Mouse (Mus musculus): ENCODE data around the gene Endog. TPM values are rescaled to one million over a fixed set of nuclear protein-coding genes. Genes with fewer than 3 reads are reported as not detected.

The Endog gene
- polyA plus RNA-seq, 1 experiment from 2014 or later: 21.9 TPM

GRCm38 (mm10) chr2:30211408-30212168, 40.3 kb downstream of the Endog start:
- Histone ChIP-seq H3K9ac (ENCODE audit: low read depth, low read length) (no peak overlapping the region), H3K9me3 (ENCODE audit: control insufficient read depth, low read length) (no peaks in the 10 kb centered on the region), H3K4me2 (ENCODE audit: low read depth, low read length) (no peak overlapping the region), H3K4me3 (ENCODE audit: low read depth, low read length) (no peak overlapping the region), H3K27ac (replicated peaks; ENCODE audit: low read depth, low read length) (no peak overlapping the region), H3K36me3 (ENCODE audit: control insufficient read depth, insufficient read depth, low read length) (no peaks in the 10 kb centered on the region), H3K27me3 (replicated peaks; ENCODE audit: control insufficient read depth, insufficient read depth, low read length) (no peaks in the 10 kb centered on the region), H3K4me1 (ENCODE audit: control insufficient read depth, insufficient read depth, low read length) (no peaks in the 10 kb centered on the region)
- 70% methylated on average over 5 of the region's 6 CpGs for WGBS
- ATAC-seq (ENCODE audit: low read depth): no peak
- no peak for DNase-seq (ENCODE audit: low spot score)

- 71% methylated on average over 4 of the region's 4 CpGs for WGBS
- Histone ChIP-seq H3K4me2 (ENCODE audit: low read depth, low read length) (no peak overlapping the region), H3K27me3 (replicated peaks; ENCODE audit: control insufficient read depth, insufficient read depth, low read length) (no peaks in the 10 kb centered on the region), H3K9me3 (ENCODE audit: control insufficient read depth, low read length) (no peaks in the 10 kb centered on the region), H3K4me3 (ENCODE audit: low read depth, low read length) (no peak overlapping the region), H3K4me1 (ENCODE audit: control insufficient read depth, insufficient read depth, low read length) (no peaks in the 10 kb centered on the region), H3K9ac (ENCODE audit: low read depth, low read length) (no peak overlapping the region), H3K27ac (replicated peaks; ENCODE audit: low read depth, low read length) (no peak overlapping the region), H3K36me3 (ENCODE audit: control insufficient read depth, insufficient read depth, low read length) (no peaks in the 10 kb centered on the region)
- DNase-seq (ENCODE audit: low spot score) (no peak), ATAC-seq (ENCODE audit: low read depth) (no peak)
Observed at GRCm38 (mm10) chr2:30212169-30212545, 40.9 kb downstream of the Endog start.

- DNase-seq (ENCODE audit: low spot score): no peak
- Histone ChIP-seq H3K9me3 (ENCODE audit: control insufficient read depth, low read length) (no peaks in the 10 kb centered on the region), H3K4me1 (ENCODE audit: control insufficient read depth, insufficient read depth, low read length) (no peaks in the 10 kb centered on the region), H3K4me3 (ENCODE audit: low read depth, low read length) (no peak overlapping the region), H3K36me3 (ENCODE audit: control insufficient read depth, insufficient read depth, low read length) (no peaks in the 10 kb centered on the region), H3K27me3 (replicated peaks; ENCODE audit: control insufficient read depth, insufficient read depth, low read length) (no peaks in the 10 kb centered on the region), H3K9ac (ENCODE audit: low read depth, low read length) (no peak overlapping the region), H3K27ac (replicated peaks; ENCODE audit: low read depth, low read length) (no peak overlapping the region), H3K4me2 (ENCODE audit: low read depth, low read length) (no peak overlapping the region)
- 80% methylated on average over 1 of the region's 1 CpGs for WGBS
- ATAC-seq (ENCODE audit: low read depth): no peak
Observed at GRCm38 (mm10) chr2:30212951-30213350, 41.7 kb downstream of the Endog start.

- Histone ChIP-seq H3K27ac (replicated peaks; ENCODE audit: low read depth, low read length) (no peak overlapping the region), H3K4me3 (ENCODE audit: low read depth, low read length) (no peak overlapping the region), H3K9ac (ENCODE audit: low read depth, low read length) (no peak overlapping the region), H3K36me3 (ENCODE audit: control insufficient read depth, insufficient read depth, low read length) (no peaks in the 10 kb centered on the region), H3K4me1 (ENCODE audit: control insufficient read depth, insufficient read depth, low read length) (no peaks in the 10 kb centered on the region), H3K4me2 (ENCODE audit: low read depth, low read length) (no peak overlapping the region), H3K27me3 (replicated peaks; ENCODE audit: control insufficient read depth, insufficient read depth, low read length) (no peaks in the 10 kb centered on the region), H3K9me3 (ENCODE audit: control insufficient read depth, low read length) (no peaks in the 10 kb centered on the region)
- ATAC-seq (ENCODE audit: low read depth) (no peak), DNase-seq (ENCODE audit: low spot score) (no peak)
- WGBS: 74% methylated on average over 3 of the region's 3 CpGs
Observed at GRCm38 (mm10) chr2:30214745-30215144, 43.5 kb downstream of the Endog start.

GRCm38 (mm10) chr2:30215493-30215892, 44.2 kb downstream of the Endog start:
- no peak for ATAC-seq (ENCODE audit: low read depth)
- Histone ChIP-seq H3K27ac (replicated peaks; ENCODE audit: low read depth, low read length) (no peak overlapping the region), H3K36me3 (ENCODE audit: control insufficient read depth, insufficient read depth, low read length) (no peaks in the 10 kb centered on the region), H3K9ac (ENCODE audit: low read depth, low read length) (no peak overlapping the region), H3K4me2 (ENCODE audit: low read depth, low read length) (no peak overlapping the region), H3K9me3 (ENCODE audit: control insufficient read depth, low read length) (no peaks in the 10 kb centered on the region), H3K4me3 (ENCODE audit: low read depth, low read length) (no peak overlapping the region), H3K4me1 (ENCODE audit: control insufficient read depth, insufficient read depth, low read length) (no peaks in the 10 kb centered on the region), H3K27me3 (replicated peaks; ENCODE audit: control insufficient read depth, insufficient read depth, low read length) (no peaks in the 10 kb centered on the region)
- 75% methylated on average over 6 of the region's 6 CpGs for WGBS
- no peak for DNase-seq (ENCODE audit: low spot score)

GRCm38 (mm10) chr2:30216293-30216692, 45.0 kb downstream of the Endog start:
- Histone ChIP-seq H3K27ac (replicated peaks; ENCODE audit: low read depth, low read length) (no peak overlapping the region), H3K4me2 (ENCODE audit: low read depth, low read length) (no peak overlapping the region), H3K9ac (ENCODE audit: low read depth, low read length) (no peak overlapping the region), H3K36me3 (ENCODE audit: control insufficient read depth, insufficient read depth, low read length) (no peaks in the 10 kb centered on the region), H3K4me3 (ENCODE audit: low read depth, low read length) (no peak overlapping the region), H3K4me1 (ENCODE audit: control insufficient read depth, insufficient read depth, low read length) (no peaks in the 10 kb centered on the region), H3K27me3 (replicated peaks; ENCODE audit: control insufficient read depth, insufficient read depth, low read length) (no peaks in the 10 kb centered on the region), H3K9me3 (ENCODE audit: control insufficient read depth, low read length) (no peaks in the 10 kb centered on the region)
- 98% methylated on average over 5 of the region's 5 CpGs for WGBS
- ATAC-seq (ENCODE audit: low read depth) (no peak), DNase-seq (ENCODE audit: low spot score) (no peak)

Other genes starting within 250 kb of the Endog start
- gene Gle1, start 236.1 kb upstream of the Endog start, polyA plus RNA-seq (2014; fragmentation: Nextera tagmentation; extraction: Ambion mirVana): 44.1 and 54.0 TPM in 2 replicates
- gene Sptan1, start 205.9 kb upstream of the Endog start, polyA plus RNA-seq (2014; fragmentation: Nextera tagmentation; extraction: Ambion mirVana): 149 and 159 TPM in 2 replicates
- gene Wdr34, start 122.6 kb upstream of the Endog start, polyA plus RNA-seq (2014; fragmentation: Nextera tagmentation; extraction: Ambion mirVana): 29.0 and 33.7 TPM in 2 replicates
- 351 and 393 TPM in 2 replicates for gene Set, start 114.1 kb upstream of the Endog start, polyA plus RNA-seq (2014; fragmentation: Nextera tagmentation; extraction: Ambion mirVana)
- gene Pkn3, start 93.8 kb upstream of the Endog start, polyA plus RNA-seq (2014; fragmentation: Nextera tagmentation; extraction: Ambion mirVana): 5.6 and 7.6 TPM in 2 replicates
- 26.1 and 28.9 TPM in 2 replicates for gene Zdhhc12, start 77.8 kb upstream of the Endog start, polyA plus RNA-seq (2014; fragmentation: Nextera tagmentation; extraction: Ambion mirVana)
- 7.9 and 8.3 TPM in 2 replicates for gene Zer1, start 46.9 kb upstream of the Endog start, polyA plus RNA-seq (2014; fragmentation: Nextera tagmentation; extraction: Ambion mirVana)
- 10.5 TPM in 2 replicates for gene Tbc1d13, start 37.7 kb upstream of the Endog start, polyA plus RNA-seq (2014; fragmentation: Nextera tagmentation; extraction: Ambion mirVana)
- gene Spout1, start 7.0 kb downstream of the Endog start, polyA plus RNA-seq (2014; fragmentation: Nextera tagmentation; extraction: Ambion mirVana): 63.8 and 67.8 TPM in 2 replicates
- 8.1 and 8.2 TPM in 2 replicates for gene Kyat1, start 34.4 kb downstream of the Endog start, polyA plus RNA-seq (2014; fragmentation: Nextera tagmentation; extraction: Ambion mirVana)
- gene Lrrc8a, start 66.2 kb downstream of the Endog start, polyA plus RNA-seq (2014; fragmentation: Nextera tagmentation; extraction: Ambion mirVana): 39.2 and 41.3 TPM in 2 replicates
- 0.06 TPM in 1 of 2 replicates, not detected in the other for gene Gm28035, start 69.1 kb downstream of the Endog start, polyA plus RNA-seq (2014; fragmentation: Nextera tagmentation; extraction: Ambion mirVana)
- 5.4 and 5.7 TPM in 2 replicates for gene Phyhd1, start 94.7 kb downstream of the Endog start, polyA plus RNA-seq (2014; fragmentation: Nextera tagmentation; extraction: Ambion mirVana)
- gene Gm28038, start 109.5 kb downstream of the Endog start, polyA plus RNA-seq (2014; fragmentation: Nextera tagmentation; extraction: Ambion mirVana): not detected in 2 replicates
- 30.2 and 30.8 TPM in 2 replicates for gene Dolk, start 114.8 kb downstream of the Endog start, polyA plus RNA-seq (2014; fragmentation: Nextera tagmentation; extraction: Ambion mirVana)
- gene Nup188, start 114.9 kb downstream of the Endog start, polyA plus RNA-seq (2014; fragmentation: Nextera tagmentation; extraction: Ambion mirVana): 35.4 and 39.4 TPM in 2 replicates
- 79.3 and 83.1 TPM in 2 replicates for gene Sh3glb2, start 187.8 kb downstream of the Endog start, polyA plus RNA-seq (2014; fragmentation: Nextera tagmentation; extraction: Ambion mirVana)
- gene Miga2, start 192.7 kb downstream of the Endog start, polyA plus RNA-seq (2014; fragmentation: Nextera tagmentation; extraction: Ambion mirVana): 17.6 and 18.8 TPM in 2 replicates
- 28.5 and 29.0 TPM in 2 replicates for gene Dolpp1, start 220.8 kb downstream of the Endog start, polyA plus RNA-seq (2014; fragmentation: Nextera tagmentation; extraction: Ambion mirVana)
- 43.5 and 46.9 TPM in 2 replicates for gene Crat, start 244.3 kb downstream of the Endog start, polyA plus RNA-seq (2014; fragmentation: Nextera tagmentation; extraction: Ambion mirVana)
- 70.2 and 77.1 TPM in 2 replicates for gene Ptpa, start 244.5 kb downstream of the Endog start, polyA plus RNA-seq (2014; fragmentation: Nextera tagmentation; extraction: Ambion mirVana)

All from embryonic facial prominence, embryonic 14.5 days (tissue).